Mouse (Mus musculus) right cerebral cortex, adult 2 months (tissue): Measurements from ENCODE around the gene Sned1.
"Not testable (repeated sequence)": the region's sequence is repeated elsewhere in the genome, so short reads cannot be mapped to it uniquely, and the experiment has no call there.

ENCODE experiments used
- DNase-seq, 2 experiments: peaks; one replicate each; pipeline ENCODE4 v3.0.0; 2021 to 2022; ENCODE audit warnings: low spot score in 2 of 2

The Sned1 gene

GRCm38 (mm10) chr1:93227976-93228365 is 7.7 kb upstream of the Sned1 start:
- DNase-seq, result no peak

- DNase-seq, result no peak
These were observed 6.4 kb upstream of the Sned1 start for GRCm38 (mm10) chr1:93229221-93229620.

- no peak for DNase-seq
These were observed 6.0 kb upstream of the Sned1 start for GRCm38 (mm10) chr1:93229626-93230025.

- no peak for DNase-seq
These were observed 894 bp downstream of the Sned1 start for GRCm38 (mm10) chr1:93236545-93236924.

GRCm38 (mm10) chr1:93237676-93238075 is 2.0 kb downstream of the Sned1 start:
- no peak for DNase-seq

- peak; percentile 18 to 32 for DNase-seq
These were observed 2.6 kb downstream of the Sned1 start for GRCm38 (mm10) chr1:93238201-93238600.

GRCm38 (mm10) chr1:93245936-93246335 is 10.3 kb downstream of the Sned1 start:
- no peak for DNase-seq

- DNase-seq, result no peak
These were observed 16.9 kb downstream of the Sned1 start for GRCm38 (mm10) chr1:93252586-93252985.

- DNase-seq, result no peak
These were observed 20.1 kb downstream of the Sned1 start for GRCm38 (mm10) chr1:93255761-93256160.

GRCm38 (mm10) chr1:93257560-93257959 is 21.9 kb downstream of the Sned1 start:
- DNase-seq, result no peak

GRCm38 (mm10) chr1:93267207-93267606 is 31.6 kb downstream of the Sned1 start:
- DNase-seq, result no peak

- no peak for DNase-seq
These were observed 32.6 kb downstream of the Sned1 start for GRCm38 (mm10) chr1:93268246-93268645.

GRCm38 (mm10) chr1:93270516-93271240 is 35.0 kb downstream of the Sned1 start:
- DNase-seq, result no peak

GRCm38 (mm10) chr1:93271751-93272150 is 36.1 kb downstream of the Sned1 start:
- DNase-seq, result no peak

- DNase-seq, result no peak
These were observed 36.8 kb downstream of the Sned1 start for GRCm38 (mm10) chr1:93272409-93272821.

GRCm38 (mm10) chr1:93275561-93275960 is 39.9 kb downstream of the Sned1 start:
- no peak for DNase-seq

GRCm38 (mm10) chr1:93277041-93277440 is 41.4 kb downstream of the Sned1 start:
- no peak for DNase-seq

GRCm38 (mm10) chr1:93289678-93290214 is 54.1 kb downstream of the Sned1 start:
- no peak for DNase-seq

GRCm38 (mm10) chr1:93290956-93291355 is 55.3 kb downstream of the Sned1 start:
- DNase-seq, result no peak

GRCm38 (mm10) chr1:93291591-93291990 is 56.0 kb downstream of the Sned1 start:
- DNase-seq, result no peak

- DNase-seq, result no peak
These were observed 56.4 kb downstream of the Sned1 start for GRCm38 (mm10) chr1:93292006-93292405.

- not testable (repeated sequence) for DNase-seq
These were observed 58.9 kb downstream of the Sned1 start for GRCm38 (mm10) chr1:93294491-93294890.

GRCm38 (mm10) chr1:93299791-93300190 is 64.2 kb downstream of the Sned1 start:
- DNase-seq, result no peak

GRCm38 (mm10) chr1:93300578-93300977 is 64.9 kb downstream of the Sned1 start:
- DNase-seq, result no peak
